Mouse (Mus musculus): Measurements from ENCODE around the gene Cdrt4. TPM values are rescaled to one million over a fixed set of nuclear protein-coding genes. Genes with fewer than 3 reads are reported as not detected.

Cdrt4 gene
- total RNA-seq, 2 experiments from 2014 or later: not detected

GRCm38 (mm10) chr11:62992545-62993242 lies 41.7 kb downstream of the Cdrt4 start:
- intact Hi-C loops (cut with DNase I): no loop called here

GRCm38 (mm10) chr11:62995066-62995754 lies 44.2 kb downstream of the Cdrt4 start:
- intact Hi-C loops (cut with DNase I): no loop called here
- no peak for DNase-seq

More at GRCm38 (mm10) chr11:62992545-62993242, 41.7 kb downstream of the Cdrt4 start:
- no peak for DNase-seq

GRCm38 (mm10) chr11:62995755-62996521 lies 44.9 kb downstream of the Cdrt4 start:
- intact Hi-C loops (cut with DNase I): loop anchor here (2.0 kb wide), 1 partner anchor 75 kb away; no protein-coding TSS in a partner anchor
- DNase-seq: peak; percentile 16 to 30

GRCm38 (mm10) chr11:62996522-62996898 lies 45.5 kb downstream of the Cdrt4 start:
- intact Hi-C loops (cut with DNase I): loop anchor here (2.0 kb wide), 1 partner anchor 76 kb away; no protein-coding TSS in a partner anchor
- peak in 1 of 2 experiments; percentile 30 for DNase-seq

DNA sequence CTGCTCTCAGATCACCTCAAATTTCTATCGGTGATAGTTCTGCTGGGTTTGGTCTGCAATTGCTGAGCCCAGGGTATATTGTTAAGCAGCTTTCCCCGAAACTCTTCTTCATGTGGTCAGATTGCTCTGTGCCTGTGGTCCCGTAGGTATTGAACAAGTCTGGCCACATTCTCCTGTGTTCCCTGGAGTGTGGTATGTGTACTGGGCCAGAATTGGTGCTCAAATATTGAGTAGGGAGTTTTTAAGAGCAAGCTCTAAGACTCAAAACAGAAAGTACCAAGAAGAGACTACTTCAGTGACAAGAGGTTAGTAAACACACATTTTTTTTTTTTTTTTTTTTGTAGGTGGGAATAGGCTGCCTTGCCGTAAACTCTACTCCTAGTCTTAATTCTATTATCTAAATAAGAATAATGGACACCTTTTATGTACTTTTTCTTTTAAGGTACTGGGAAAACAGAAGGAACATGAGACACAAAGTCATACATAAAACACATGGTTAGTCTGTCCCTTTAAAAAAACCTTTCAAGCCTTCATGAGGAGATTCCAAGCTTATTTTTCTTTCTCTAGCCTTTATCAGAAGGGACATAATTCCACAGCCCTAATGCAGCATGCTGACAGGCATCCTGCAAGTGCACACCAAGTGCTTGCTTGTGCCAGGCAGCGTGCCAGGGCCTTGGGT lies 46.2 kb downstream of the Cdrt4 start:
- intact Hi-C loops (cut with DNase I): loop anchor here (2.0 kb wide), 1 partner anchor 76 kb away; no protein-coding TSS in a partner anchor

DNA sequence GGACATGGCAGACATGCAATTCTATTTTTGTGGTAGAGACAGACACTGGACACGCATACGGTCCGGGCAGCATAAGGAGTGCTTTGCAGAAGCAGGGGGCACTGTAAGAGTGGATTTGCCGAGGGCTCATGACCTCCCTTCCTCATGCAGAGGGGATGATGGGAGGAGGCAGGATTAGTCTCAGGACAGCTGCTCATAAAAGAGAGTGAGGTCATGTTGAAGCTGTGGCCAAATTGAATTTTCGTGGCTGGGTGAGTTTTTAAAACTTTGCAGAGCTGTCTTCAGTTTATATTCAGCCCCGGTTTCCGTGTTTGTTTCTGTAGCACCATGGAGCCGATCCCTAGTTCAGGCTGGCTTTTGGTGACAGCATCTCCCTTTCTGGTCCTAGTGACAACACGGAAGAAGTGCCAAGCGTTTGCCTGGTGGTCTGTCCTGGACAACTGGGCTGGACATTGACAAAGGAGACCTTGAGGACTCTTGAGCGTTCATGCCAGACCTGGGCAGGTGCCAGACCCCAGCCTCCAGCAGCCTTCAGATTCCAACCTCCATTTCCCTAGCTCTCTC lies 46.8 kb downstream of the Cdrt4 start:
- intact Hi-C loops (cut with DNase I): loop anchor here (2.0 kb wide), 2 partner anchors 77 to 133 kb away; no protein-coding TSS in a partner anchor

More for the DNA sequence above, 46.2 kb downstream of the Cdrt4 start:
- DNase-seq: no peak

GRCm38 (mm10) chr11:63000126-63000525 lies 49.1 kb downstream of the Cdrt4 start:
- DNase-seq: no peak
- intact Hi-C loops (cut with DNase I): no loop called here

More for the DNA sequence above, 46.8 kb downstream of the Cdrt4 start:
- DNase-seq: peak; percentile 86 to 88

DNA sequence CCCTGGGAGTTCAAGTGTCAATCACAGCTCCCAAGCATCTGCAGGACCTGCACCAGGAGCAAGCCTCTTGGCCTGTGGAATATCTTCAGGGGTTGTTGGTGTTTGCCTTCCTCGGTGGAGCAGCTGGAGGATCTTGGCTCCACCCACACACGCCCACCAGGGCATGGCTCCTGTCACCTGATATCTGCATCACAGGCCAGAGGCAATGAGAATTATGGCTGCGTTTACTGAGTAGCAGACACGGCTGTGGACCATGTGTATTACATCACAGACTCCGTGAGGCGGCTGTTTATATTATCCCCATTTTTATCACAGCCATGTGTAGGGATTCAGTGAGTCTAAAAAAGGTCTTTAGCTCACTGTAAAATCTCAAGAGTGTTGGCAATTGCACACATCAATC lies 53.6 kb downstream of the Cdrt4 start:
- intact Hi-C loops (cut with DNase I): no loop called here
- no peak for DNase-seq

DNA sequence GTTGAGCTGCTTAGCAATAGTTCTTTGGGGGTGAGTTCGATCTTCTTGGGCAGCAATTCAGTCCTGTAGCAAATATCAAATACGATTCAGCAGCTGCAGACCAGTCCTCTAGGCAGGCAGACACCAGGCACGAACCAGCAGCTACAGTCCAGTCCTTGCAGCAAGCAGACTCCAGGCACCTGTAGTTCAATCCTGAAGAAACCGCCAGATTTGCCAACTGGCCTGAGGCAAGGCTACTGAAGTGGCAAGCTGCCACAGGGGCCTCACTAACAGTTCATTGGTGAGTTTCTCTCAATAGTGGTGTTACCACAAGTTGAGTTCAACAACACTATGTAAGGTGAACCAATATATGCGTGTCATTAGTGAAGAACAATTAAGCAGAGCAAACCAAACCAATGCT lies 56.4 kb downstream of the Cdrt4 start:
- intact Hi-C loops (cut with DNase I): no loop called here
- DNase-seq: no peak

DNA sequence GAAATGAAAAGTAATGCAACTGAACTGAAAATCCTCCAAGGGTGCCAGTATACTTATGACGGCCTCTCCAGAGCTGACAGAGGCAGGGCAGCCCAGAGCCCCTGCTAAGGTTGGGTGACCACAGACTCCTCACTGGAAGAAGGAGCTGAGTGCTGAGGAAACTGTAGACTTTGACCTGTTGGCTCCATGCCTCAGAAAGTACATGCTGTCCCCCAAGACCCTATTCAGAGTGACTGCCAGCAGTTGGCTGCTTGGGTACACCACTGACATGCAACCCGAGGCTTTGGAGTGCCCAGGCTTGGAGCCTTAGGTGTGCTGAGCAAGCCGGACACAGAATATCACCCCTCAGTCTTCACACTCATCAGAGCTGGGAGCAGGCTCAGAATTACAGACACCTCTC lies 57.0 kb downstream of the Cdrt4 start:
- no peak for DNase-seq
- intact Hi-C loops (cut with DNase I): no loop called here

- no peak for DNase-seq
- intact Hi-C loops (cut with DNase I): no loop called here
Observed at GRCm38 (mm10) chr11:63009761-63010160, 58.8 kb downstream of the Cdrt4 start.

- no peak for DNase-seq
- intact Hi-C loops (cut with DNase I): no loop called here
Observed at GRCm38 (mm10) chr11:63017327-63018082, 66.5 kb downstream of the Cdrt4 start.

- intact Hi-C loops (cut with DNase I): no loop called here
- DNase-seq: peak; percentile 42 to 46
Observed at GRCm38 (mm10) chr11:63018083-63018622, 67.2 kb downstream of the Cdrt4 start.

- DNase-seq: peak in 1 of 2 experiments; percentile 33
- intact Hi-C loops (cut with DNase I): no loop called here
Observed at GRCm38 (mm10) chr11:63020633-63021032, 69.6 kb downstream of the Cdrt4 start.

DNA sequence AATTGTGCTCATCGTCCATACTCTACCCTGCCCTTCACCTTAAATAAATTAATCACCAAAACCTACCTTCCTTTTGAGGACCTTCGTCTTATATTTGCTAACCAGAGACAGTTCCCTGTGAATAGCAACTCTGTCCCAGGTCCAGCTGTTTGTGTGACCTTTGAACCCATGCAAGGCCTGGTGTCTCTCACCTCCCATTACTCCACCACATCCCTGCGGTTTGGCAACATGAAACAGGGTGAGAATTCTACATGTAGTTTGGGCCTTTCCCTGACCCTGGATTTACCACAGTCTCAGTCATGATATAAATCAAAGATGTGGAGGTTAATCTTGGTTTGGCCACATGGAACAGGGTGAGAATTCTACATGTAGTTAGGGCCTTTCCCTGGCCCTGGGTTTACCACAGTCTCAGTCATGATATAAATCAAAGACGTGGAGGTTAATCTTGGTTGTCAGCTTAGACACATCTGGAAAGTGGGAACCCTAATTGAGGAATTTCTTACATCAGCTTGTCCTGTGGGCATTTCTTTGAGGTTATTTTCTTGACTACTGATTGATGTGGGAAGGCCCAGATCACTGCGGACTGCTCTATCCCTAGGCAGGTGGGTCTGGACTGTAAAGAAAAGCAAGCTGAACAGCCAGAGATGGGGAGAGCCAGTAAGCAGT lies 70.3 kb downstream of the Cdrt4 start:
- no peak for DNase-seq
- intact Hi-C loops (cut with DNase I): no loop called here

- DNase-seq: peak; percentile 56 to 60
- intact Hi-C loops (cut with DNase I): no loop called here
Observed at GRCm38 (mm10) chr11:63023461-63023860, 72.5 kb downstream of the Cdrt4 start.

- intact Hi-C loops (cut with DNase I): no loop called here
- no peak for DNase-seq
Observed at GRCm38 (mm10) chr11:63024136-63024535, 73.1 kb downstream of the Cdrt4 start.

DNA sequence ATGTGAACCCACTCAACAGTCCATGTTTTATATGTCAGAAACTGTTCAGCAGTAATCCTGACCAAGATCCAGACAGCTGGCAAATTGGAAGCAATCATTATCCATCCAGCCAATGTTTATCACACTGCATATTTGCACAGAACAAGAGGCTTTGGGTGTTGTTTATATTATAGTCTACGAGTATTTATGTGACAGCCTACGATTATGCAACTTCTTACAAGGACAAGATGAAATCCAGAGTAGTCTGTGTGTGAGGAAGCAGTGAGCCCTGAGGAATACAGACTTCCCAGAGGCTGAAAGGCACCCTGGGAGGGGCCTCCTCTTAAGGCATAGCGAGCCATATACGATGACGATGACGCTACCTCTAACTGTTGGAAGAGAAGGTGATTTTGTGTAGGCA lies 74.5 kb downstream of the Cdrt4 start:
- peak; percentile 58 to 63 for DNase-seq
- intact Hi-C loops (cut with DNase I): no loop called here
